Mouse (Mus musculus): ENCODE measurements around the gene Npc2. TPM values are rescaled to one million over a fixed set of nuclear protein-coding genes. Genes with fewer than 3 reads are reported as not detected.

The Npc2 gene
- total RNA-seq (2014; fragmentation: Nextera tagmentation) (127 and 145 TPM in 2 replicates), total RNA-seq (2017) (85.9 and 86.0 TPM in 2 replicates)

GRCm38 (mm10) chr12:84772726-84773441 lies at the start of gene Npc2, which contains the start of gene Isca2:
TSS of gene Npc2 (minus strand) at chr12:84773152.
TSS of gene Isca2 (plus strand) at chr12:84773251.
- ATAC-seq (replicated peaks; ENCODE audit: poor library complexity, severe bottlenecking) = peak; percentile 94

- ATAC-seq (replicated peaks; ENCODE audit: poor library complexity, severe bottlenecking) = no peak
These were observed 46.5 kb upstream of the Npc2 start for GRCm38 (mm10) chr12:84819236-84820168.

DNA sequence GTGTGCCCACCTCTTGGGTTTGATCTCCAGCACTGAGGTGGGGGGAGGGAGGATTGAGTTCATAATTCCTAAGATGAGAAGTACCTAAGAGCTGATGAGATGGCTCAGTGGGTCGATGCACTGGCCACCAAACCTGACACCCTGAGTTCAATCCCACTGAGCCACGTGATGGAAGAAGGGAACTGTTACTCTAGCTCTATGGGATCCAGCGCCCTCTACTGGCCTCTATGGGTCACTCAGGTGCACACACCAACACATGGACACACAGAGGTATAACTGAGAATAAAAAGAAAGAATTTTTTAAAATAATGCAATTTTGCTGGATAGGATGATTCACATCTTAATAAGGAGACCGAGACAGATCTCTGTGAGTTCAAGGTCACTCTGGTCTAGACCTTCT lies 45.5 kb upstream of the Npc2 start:
- ATAC-seq (replicated peaks; ENCODE audit: poor library complexity, severe bottlenecking) = 0 out of 2 replicates have a peak, but pooled peaks have one; percentile 16

- ATAC-seq (replicated peaks; ENCODE audit: poor library complexity, severe bottlenecking) = no peak
These were observed 41.8 kb upstream of the Npc2 start for GRCm38 (mm10) chr12:84814663-84815325.

DNA sequence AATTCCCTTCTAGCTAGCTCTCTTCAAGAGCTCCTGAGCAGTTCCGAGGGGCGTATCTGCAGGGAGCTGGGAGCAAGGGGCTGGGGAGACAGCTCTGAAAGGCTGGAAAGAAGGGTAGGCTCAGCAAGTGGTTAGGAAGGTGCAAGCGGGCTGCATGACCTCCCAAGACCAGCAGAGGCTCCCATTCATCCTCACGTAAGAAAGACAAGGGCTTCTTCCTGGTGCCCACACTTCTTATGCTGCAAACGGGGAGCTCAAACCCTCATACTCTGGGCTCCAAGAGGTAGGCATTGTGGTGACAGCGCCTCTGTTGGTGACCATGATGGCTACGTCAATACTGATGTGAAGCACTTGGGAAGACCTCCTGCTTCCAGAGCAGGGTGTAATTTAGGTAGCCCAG lies 40.8 kb upstream of the Npc2 start:
- no peak; the same call in 1 of the 2 replicates for ATAC-seq (replicated peaks; ENCODE audit: poor library complexity, severe bottlenecking)

- no peak for ATAC-seq (replicated peaks; ENCODE audit: poor library complexity, severe bottlenecking)
These were observed 39.1 kb upstream of the Npc2 start for GRCm38 (mm10) chr12:84812004-84812403.

GRCm38 (mm10) chr12:84811510-84811909 lies 38.6 kb upstream of the Npc2 start:
- ATAC-seq (replicated peaks; ENCODE audit: poor library complexity, severe bottlenecking) = no peak

GRCm38 (mm10) chr12:84810810-84811209 lies 37.9 kb upstream of the Npc2 start:
- no peak for ATAC-seq (replicated peaks; ENCODE audit: poor library complexity, severe bottlenecking)

DNA sequence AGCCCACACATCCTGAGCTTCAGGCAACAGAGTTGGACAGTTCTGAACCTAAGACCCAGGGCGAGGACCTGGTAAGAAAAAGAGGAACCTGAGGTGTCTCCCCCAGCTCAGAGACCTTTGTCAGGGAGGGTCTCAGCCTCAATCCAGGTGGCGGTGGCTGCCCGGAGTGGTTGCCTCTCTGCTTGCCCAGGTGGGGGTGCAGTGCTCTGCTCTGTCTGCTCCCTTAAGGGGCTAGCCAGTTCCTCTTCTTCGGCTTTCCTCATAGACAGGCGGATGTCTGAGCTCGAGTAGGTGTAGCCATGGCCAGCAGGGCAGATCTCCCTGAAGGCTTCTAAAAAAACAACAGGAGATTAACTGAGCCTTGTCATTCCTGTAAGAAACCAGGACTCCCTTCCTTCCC lies 36.1 kb upstream of the Npc2 start:
- peak; percentile 67 for ATAC-seq (replicated peaks; ENCODE audit: poor library complexity, severe bottlenecking)

DNA sequence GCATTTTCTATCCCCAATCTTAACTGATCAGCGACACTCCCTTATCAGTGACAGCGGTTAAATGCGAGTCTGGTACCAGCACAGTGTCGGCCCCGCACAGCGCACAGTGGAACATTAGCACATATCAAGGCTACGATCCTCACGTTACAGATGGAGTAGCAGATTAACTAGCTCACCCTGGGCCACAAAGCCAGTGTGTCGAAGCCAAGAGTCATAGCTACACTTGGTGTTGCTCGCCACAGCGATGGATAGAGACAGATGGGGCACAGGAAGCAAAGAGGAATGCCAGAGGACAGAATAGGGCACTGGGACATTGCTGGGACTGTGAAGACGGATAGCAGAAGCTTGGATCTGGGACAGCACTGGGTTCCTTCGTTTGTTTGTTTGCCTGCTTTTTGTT lies 34.4 kb upstream of the Npc2 start:
- ATAC-seq (replicated peaks; ENCODE audit: poor library complexity, severe bottlenecking) = no peak

GRCm38 (mm10) chr12:84806726-84807125 lies 33.8 kb upstream of the Npc2 start:
- ATAC-seq (replicated peaks; ENCODE audit: poor library complexity, severe bottlenecking) = no peak

GRCm38 (mm10) chr12:84806010-84806409 lies 33.1 kb upstream of the Npc2 start:
- ATAC-seq (replicated peaks; ENCODE audit: poor library complexity, severe bottlenecking) = no peak

DNA sequence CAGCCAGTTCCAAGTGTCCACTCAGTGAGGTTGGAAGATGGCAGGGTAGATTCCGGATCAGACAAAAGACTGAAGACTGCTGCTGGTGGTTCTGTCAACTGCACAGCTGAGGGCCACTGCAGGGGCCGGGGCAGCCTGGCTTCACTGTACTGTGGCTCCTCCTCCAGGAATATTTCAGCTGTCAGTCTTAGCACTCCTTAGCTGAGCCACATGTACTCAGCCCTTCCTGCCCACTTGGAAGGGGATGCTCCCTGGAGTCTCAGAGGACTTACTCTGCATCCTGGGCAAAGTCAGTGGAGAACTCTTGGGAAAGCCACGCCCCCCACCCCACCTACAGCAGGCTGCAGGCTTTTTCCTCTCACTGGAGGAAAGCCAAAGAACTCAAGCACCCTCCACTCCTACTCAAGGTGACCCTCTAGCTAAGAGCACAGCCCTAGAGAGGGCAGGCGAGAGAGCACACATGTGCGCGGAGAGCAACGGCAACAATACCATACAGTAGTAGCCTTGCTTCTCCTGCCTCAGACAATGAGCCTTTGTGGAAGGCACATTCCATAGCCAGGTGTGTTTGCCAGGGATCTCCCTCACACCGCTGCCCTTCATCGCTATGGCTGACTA lies 32.4 kb upstream of the Npc2 start:
- no peak for ATAC-seq (replicated peaks; ENCODE audit: poor library complexity, severe bottlenecking)

GRCm38 (mm10) chr12:84802625-84803024 lies 29.7 kb upstream of the Npc2 start:
- ATAC-seq (replicated peaks; ENCODE audit: poor library complexity, severe bottlenecking) = peak; percentile 69

DNA sequence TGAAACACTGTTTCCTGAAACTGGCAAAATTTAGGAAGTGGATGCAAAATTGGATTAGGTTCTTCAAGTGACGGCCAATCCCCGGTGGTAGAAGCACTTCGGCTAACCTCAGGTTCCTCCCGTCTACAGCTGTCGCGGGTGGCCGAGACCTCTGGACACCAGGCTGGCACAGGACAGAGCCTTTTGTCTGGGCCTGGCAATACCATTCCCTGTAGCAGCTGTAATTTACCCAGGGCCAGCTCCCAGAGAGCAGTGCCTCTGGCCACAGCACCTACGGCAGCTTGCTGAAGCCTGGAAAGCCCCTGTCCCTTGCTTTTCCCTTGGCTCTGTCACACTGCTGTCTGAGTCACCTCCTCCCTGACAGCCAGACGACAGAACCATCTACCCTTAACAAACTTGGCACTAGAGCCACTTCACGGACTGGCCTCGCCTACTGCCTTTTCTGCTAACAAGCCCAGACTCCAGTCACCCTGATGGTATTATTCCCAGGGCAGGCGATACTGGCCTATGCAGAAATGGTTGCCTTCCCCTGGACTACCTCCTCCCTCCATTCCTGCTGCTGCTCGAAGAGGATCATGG lies 28.7 kb upstream of the Npc2 start:
- ATAC-seq (replicated peaks; ENCODE audit: poor library complexity, severe bottlenecking) = no peak

GRCm38 (mm10) chr12:84800419-84800818 lies 27.5 kb upstream of the Npc2 start:
- ATAC-seq (replicated peaks; ENCODE audit: poor library complexity, severe bottlenecking) = no peak

GRCm38 (mm10) chr12:84799086-84799485 lies 26.1 kb upstream of the Npc2 start:
- ATAC-seq (replicated peaks; ENCODE audit: poor library complexity, severe bottlenecking) = no peak

DNA sequence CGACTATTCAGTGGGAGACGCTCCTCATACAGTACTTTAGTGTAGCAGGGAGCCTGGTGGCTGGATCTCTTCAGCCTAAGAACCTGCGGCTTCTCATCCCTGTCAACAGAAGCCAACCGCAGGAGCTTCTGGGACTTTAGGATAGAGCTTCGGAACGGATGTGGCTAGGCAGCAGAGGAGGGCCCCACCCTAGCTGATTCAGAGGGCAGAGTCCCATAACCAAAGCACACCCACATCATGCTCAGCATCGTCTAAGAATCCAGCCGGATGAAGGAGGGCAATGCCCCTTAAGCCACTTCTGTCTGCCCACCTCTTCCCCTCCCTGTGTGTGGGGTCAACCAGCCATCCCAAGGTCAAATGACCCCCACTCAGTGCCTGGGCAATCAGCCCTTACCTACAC lies 21.7 kb upstream of the Npc2 start:
- ATAC-seq (replicated peaks; ENCODE audit: poor library complexity, severe bottlenecking) = no peak

DNA sequence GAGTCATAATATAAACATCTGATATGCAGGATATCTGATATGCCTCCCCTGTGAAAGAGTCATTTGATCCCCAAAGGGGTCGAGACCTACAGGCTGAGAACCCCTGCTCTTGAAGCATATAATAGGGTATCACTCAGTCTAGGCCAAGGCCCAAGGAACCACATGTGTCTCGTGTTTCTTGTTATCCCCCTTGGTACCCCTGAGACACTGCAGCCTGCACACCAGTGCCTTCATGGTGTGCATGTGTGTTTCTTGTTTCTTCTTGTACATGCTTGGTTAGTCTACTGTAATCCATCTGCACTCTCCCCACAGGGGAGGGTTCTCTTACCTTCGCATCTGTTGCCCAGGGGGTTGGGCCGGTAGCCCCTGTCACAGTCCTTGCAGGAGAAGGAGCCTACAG lies 19.7 kb upstream of the Npc2 start:
- ATAC-seq (replicated peaks; ENCODE audit: poor library complexity, severe bottlenecking) = no peak

GRCm38 (mm10) chr12:84790853-84791252 lies 17.9 kb upstream of the Npc2 start:
- no peak for ATAC-seq (replicated peaks; ENCODE audit: poor library complexity, severe bottlenecking)

Data from granulocyte monocyte progenitor cell, adult 5-6 weeks (primary cell).